Mouse (Mus musculus) kidney, adult 2 months (tissue): ENCODE measurements around the gene Akt1. TPM values are rescaled to one million over a fixed set of nuclear protein-coding genes. Genes with fewer than 3 reads are reported as not detected.

Source experiments
- DNase-seq: peaks from one replicate; pipeline ENCODE4 v3.0.0; 2021
- H3K27ac ChIP-seq: fragments of 200-500 bp; 2 replicates; pipeline ENCODE4 v1.5.1; 2012; ENCODE audit warnings: low read depth, low read length, control low read depth, inconsistent platforms; ENCODE audit not compliant: insufficient read depth
- H3K27me3 ChIP-seq: fragments of 200-500 bp; replicated peaks from 2 replicates; pipeline ENCODE4 v1.6.1; 2012; ENCODE audit warnings: mild to moderate bottlenecking, moderate library complexity, low read length, inconsistent platforms; ENCODE audit not compliant: control insufficient read depth, insufficient read depth
- H3K36me3 ChIP-seq: fragments of 200-500 bp; 2 replicates; pipeline ENCODE4 v1.6.1; 2012; ENCODE audit warnings: mild to moderate bottlenecking, moderate library complexity, low read length, inconsistent platforms; ENCODE audit not compliant: control insufficient read depth, insufficient read depth
- H3K4me1 ChIP-seq: fragments of 200-500 bp; 2 replicates; pipeline ENCODE4 v1.6.1; 2011; ENCODE audit warnings: low read length; ENCODE audit not compliant: control insufficient read depth, insufficient read depth
- H3K4me3 ChIP-seq: fragments of 200-500 bp; 2 replicates; pipeline ENCODE4 v1.5.1; 2011; ENCODE audit warnings: mild to moderate bottlenecking, low read depth, low read length, control low read depth; ENCODE audit not compliant: insufficient read depth
- CTCF ChIP-seq: fragments of 200-500 bp; conservative IDR thresholded peaks from 2 replicates; pipeline ENCODE4 v1.5.1; 2011; ENCODE audit warnings: low read depth, mild to moderate bottlenecking, control low read depth, low read length, moderate library complexity, mixed read lengths; ENCODE audit not compliant: insufficient read depth, insufficient read length
- POLR2A ChIP-seq: fragments of 200-500 bp; IDR thresholded peaks from one replicate; pipeline ENCODE4 v1.6.1; 2011; ENCODE audit warnings: low read depth, low read length, control low read depth
- WGBS: fragments of 180-500 bp; shearing (Covaris S2); methylation state at CpG from one replicate; pipeline ENCODE4 v1.1.7; 2018; 5-methylcytosine and 5-hydroxymethylcytosine counted together
- polyA plus RNA-seq: library from polyadenylated mRNA; depleted of rRNA; stranded (reverse); fragments of >200 nt; gene quantifications from 2 replicates; pipeline ENCODE4 v1.2.3, GENCODE M21; 2012

Gene Akt1
- polyA plus RNA-seq, 1 experiment: 90.6 TPM

- whole genome bisulfite sequencing: 29% methylated on average over 12 of the region's 12 CpGs
- peak overlapping the region; percentile 97 for H3K27ac ChIP-seq
- H3K4me3 ChIP-seq: peak overlapping the region; percentile 71
- peak; percentile 71 for DNase-seq
- H3K27me3 ChIP-seq: no peaks in the 10 kb centered on the region
- H3K4me1 ChIP-seq: peaks cover 25% of the 10 kb centered on the region; the same call in 1 of the 2 replicates
- no peak for TF ChIP-seq CTCF
- TF ChIP-seq POLR2A: no peak
- no peaks in the 10 kb centered on the region for H3K36me3 ChIP-seq
These were observed 46.3 kb upstream of the Akt1 start for GRCm38 (mm10) chr12:112720890-112721423.

- Histone ChIP-seq H3K4me3 (peak within 1 kb of the TSS; percentile 71), H3K4me1 (peaks cover 25% of the 10 kb centered on the region; the same call in 1 of the 2 replicates), H3K27ac (peak within 1 kb of the TSS; percentile 97), H3K36me3 (no peaks in the 10 kb centered on the region), H3K27me3 (no peaks in the 10 kb centered on the region)
- DNase-seq: peak; percentile 55
- 24% methylated on average over 6 of the region's 6 CpGs for WGBS
- no peak for TF ChIP-seq POLR2A
- no peak for TF ChIP-seq CTCF
These were observed 45.5 kb upstream of the Akt1 start, which contains the start of gene Cep170b for GRCm38 (mm10) chr12:112720216-112720615. Gene Cep170b, plus strand, starts transcription at chr12:112720455.

GRCm38 (mm10) chr12:112718995-112719394, 44.3 kb upstream of the Akt1 start:
- TF ChIP-seq POLR2A (no peak), CTCF (no peak)
- Histone ChIP-seq H3K4me3 (no peak overlapping the region), H3K27ac (no peak overlapping the region; the same call in 1 of the 2 replicates), H3K36me3 (no peaks in the 10 kb centered on the region), H3K4me1 (peaks cover 25% of the 10 kb centered on the region; the same call in 1 of the 2 replicates), H3K27me3 (no peaks in the 10 kb centered on the region)
- WGBS: 58% methylated on average over 5 of the region's 5 CpGs
- DNase-seq: no peak

GRCm38 (mm10) chr12:112717140-112717539, 42.5 kb upstream of the Akt1 start:
- H3K4me1 ChIP-seq: peaks cover 19% of the 10 kb centered on the region; the same call in 1 of the 2 replicates
- TF ChIP-seq POLR2A (no peak), CTCF (peak; percentile 75)
- WGBS: 32% methylated on average over 7 of the region's 7 CpGs
- H3K27me3 ChIP-seq: no peaks in the 10 kb centered on the region
- no peak overlapping the region for H3K4me3 ChIP-seq
- DNase-seq: peak; percentile 69
- H3K36me3 ChIP-seq: no peaks in the 10 kb centered on the region
- no peak overlapping the region for H3K27ac ChIP-seq

- peak; percentile 62 for DNase-seq
- H3K27ac ChIP-seq: no peak overlapping the region
- TF ChIP-seq POLR2A (no peak), CTCF (no peak)
- peaks cover 9% of the 10 kb centered on the region; the same call in 1 of the 2 replicates for H3K4me1 ChIP-seq
- no peak overlapping the region for H3K4me3 ChIP-seq
- H3K36me3 ChIP-seq: no peaks in the 10 kb centered on the region
- WGBS: 43% methylated on average over 3 of the region's 3 CpGs
- H3K27me3 ChIP-seq: no peaks in the 10 kb centered on the region
These were observed 39.3 kb upstream of the Akt1 start for GRCm38 (mm10) chr12:112713984-112714383.

- Histone ChIP-seq H3K4me3 (no peak overlapping the region), H3K4me1 (no peaks in the 10 kb centered on the region), H3K27ac (no peak overlapping the region), H3K27me3 (no peaks in the 10 kb centered on the region), H3K36me3 (no peaks in the 10 kb centered on the region)
- TF ChIP-seq CTCF (no peak), POLR2A (no peak)
- 16% methylated on average over 8 of the region's 8 CpGs for WGBS
- DNase-seq: no peak
These were observed 32.8 kb upstream of the Akt1 start for GRCm38 (mm10) chr12:112707573-112707869.

- WGBS: 11% methylated on average over 32 of the region's 32 CpGs
- Histone ChIP-seq H3K27me3 (no peaks in the 10 kb centered on the region), H3K4me3 (no peak overlapping the region), H3K27ac (no peak overlapping the region), H3K36me3 (no peaks in the 10 kb centered on the region), H3K4me1 (no peaks in the 10 kb centered on the region)
- TF ChIP-seq POLR2A: no peak
- TF ChIP-seq CTCF: peak; percentile 98
- DNase-seq: peak; percentile 88
These were observed 32.3 kb upstream of the Akt1 start for GRCm38 (mm10) chr12:112706704-112707572.
